Mouse (Mus musculus) kidney, embryonic 16.5 days (tissue): ENCODE measurements at regions not wholly inside any gene's neighbourhood (a gene's known extent, or its start where the extent isn't known, plus 50 kb on each side); places are given as distances from the start of the nearest gene placed in this dataset.

ENCODE experiments used
- ATAC-seq: fragments of 200-750 bp; cut with Nextera tagmentation; 2 replicates; pipeline ENCODE4 v1.8.0; 2017; ENCODE audit warnings: moderate TSS enrichment; ENCODE audit not compliant: low FRiP score, low TSS enrichment
- H3K27ac ChIP-seq: fragments of 300-500 bp; sonication (generic); 2 replicates; pipeline ENCODE4 v1.5.1; 2014; ENCODE audit warnings: low read length
- H3K27me3 ChIP-seq: fragments of 300-500 bp; sonication (generic); 2 replicates; pipeline ENCODE4 v1.6.1; 2014; ENCODE audit warnings: low read length, control low read depth, mixed read lengths; ENCODE audit not compliant: insufficient read depth
- H3K36me3 ChIP-seq: fragments of 300-500 bp; sonication (generic); 2 replicates; pipeline ENCODE4 v1.6.1; 2014; ENCODE audit warnings: low read length, control low read depth, mixed read lengths; ENCODE audit not compliant: insufficient read depth
- H3K4me1 ChIP-seq: fragments of 300-500 bp; sonication (generic); 2 replicates; pipeline ENCODE4 v1.6.1; 2014; ENCODE audit warnings: low read length, control low read depth, mixed read lengths; ENCODE audit not compliant: insufficient read depth
- H3K4me2 ChIP-seq: fragments of 300-500 bp; sonication (generic); replicated peaks from 2 replicates; pipeline ENCODE4 v1.6.1; 2014; ENCODE audit warnings: low read depth, low read length
- H3K4me3 ChIP-seq: fragments of 300-500 bp; sonication (generic); 2 replicates; pipeline ENCODE4 v1.5.1; 2014; ENCODE audit warnings: mild to moderate bottlenecking, low read length
- H3K9ac ChIP-seq: fragments of 300-500 bp; sonication (generic); replicated peaks from 2 replicates; pipeline ENCODE4 v1.6.1; 2014; ENCODE audit warnings: low read length
- H3K9me3 ChIP-seq: fragments of 300-500 bp; sonication (generic); 2 replicates; pipeline ENCODE4 v1.6.1; 2016; ENCODE audit warnings: low read length, control low read depth
- WGBS: fragments of 180-500 bp; shearing (Covaris S2); extraction: QIAGEN DNeasy Blood & Tissue Kit; methylation state at CpG from one replicate; pipeline ENCODE4 v1.1.7; 2014; 5-methylcytosine and 5-hydroxymethylcytosine counted together

GRCm38 (mm10) chr2:135559328-135559727 lies 99.5 kb upstream of the Plcb4 start:
- Histone ChIP-seq H3K36me3 (no peaks in the 10 kb centered on the region), H3K4me3 (no peak overlapping the region), H3K9me3 (0 out of 2 replicates have a peak, but pooled peaks cover 4% of the 10 kb centered on the region), H3K9ac (no peak overlapping the region), H3K4me1 (no peaks in the 10 kb centered on the region), H3K27me3 (no peaks in the 10 kb centered on the region), H3K4me2 (no peak overlapping the region), H3K27ac (no peak overlapping the region)
- 38% methylated on average over 3 of the region's 3 CpGs for WGBS
- ATAC-seq = no peak

GRCm38 (mm10) chr2:135559933-135560710 lies 98.7 kb upstream of the Plcb4 start:
- Histone ChIP-seq H3K4me3 (no peak overlapping the region), H3K4me1 (no peaks in the 10 kb centered on the region), H3K27ac (no peak overlapping the region), H3K36me3 (no peaks in the 10 kb centered on the region), H3K9ac (no peak overlapping the region), H3K9me3 (0 out of 2 replicates have a peak, but pooled peaks cover 4% of the 10 kb centered on the region), H3K4me2 (no peak overlapping the region), H3K27me3 (no peaks in the 10 kb centered on the region)
- 73% methylated on average over 9 of the region's 9 CpGs for WGBS
- no peak for ATAC-seq

GRCm38 (mm10) chr2:135560856-135561255 lies 98.0 kb upstream of the Plcb4 start:
- ATAC-seq = no peak
- H3K9me3 ChIP-seq = 0 out of 2 replicates have a peak, but pooled peaks cover 4% of the 10 kb centered on the region
- no peaks in the 10 kb centered on the region for H3K36me3 ChIP-seq
- 77% methylated on average over 1 of the region's 1 CpGs for WGBS
- no peak overlapping the region for H3K4me2 ChIP-seq
- no peak overlapping the region for H3K9ac ChIP-seq
- no peaks in the 10 kb centered on the region for H3K27me3 ChIP-seq
- H3K4me1 ChIP-seq = no peaks in the 10 kb centered on the region
- no peak overlapping the region for H3K27ac ChIP-seq
- no peak overlapping the region for H3K4me3 ChIP-seq

GRCm38 (mm10) chr2:135561716-135562115 lies 97.1 kb upstream of the Plcb4 start:
- no peak overlapping the region for H3K9ac ChIP-seq
- no peak overlapping the region for H3K4me2 ChIP-seq
- no peak overlapping the region for H3K4me3 ChIP-seq
- H3K27ac ChIP-seq = no peak overlapping the region
- WGBS = 66% methylated on average over 7 of the region's 7 CpGs
- no peaks in the 10 kb centered on the region for H3K27me3 ChIP-seq
- no peaks in the 10 kb centered on the region for H3K36me3 ChIP-seq
- ATAC-seq = no peak
- H3K9me3 ChIP-seq = 0 out of 2 replicates have a peak, but pooled peaks cover 4% of the 10 kb centered on the region
- no peaks in the 10 kb centered on the region for H3K4me1 ChIP-seq

- ATAC-seq = no peak
- WGBS = 87% methylated on average over 10 of the region's 10 CpGs
- Histone ChIP-seq H3K4me2 (no peak overlapping the region), H3K9me3 (0 out of 2 replicates have a peak, but pooled peaks cover 4% of the 10 kb centered on the region), H3K27ac (no peak overlapping the region), H3K4me1 (no peaks in the 10 kb centered on the region), H3K36me3 (no peaks in the 10 kb centered on the region), H3K9ac (no peak overlapping the region), H3K4me3 (no peak overlapping the region), H3K27me3 (no peaks in the 10 kb centered on the region)
Measured at GRCm38 (mm10) chr2:135562140-135562890, 96.5 kb upstream of the Plcb4 start.

- Histone ChIP-seq H3K4me1 (no peaks in the 10 kb centered on the region), H3K36me3 (no peaks in the 10 kb centered on the region), H3K9me3 (no peaks in the 10 kb centered on the region), H3K9ac (no peak overlapping the region), H3K4me3 (no peak overlapping the region), H3K4me2 (no peak overlapping the region), H3K27ac (no peak overlapping the region), H3K27me3 (no peaks in the 10 kb centered on the region)
- ATAC-seq = no peak
- WGBS = 54% methylated on average over 4 of the region's 4 CpGs
Measured at GRCm38 (mm10) chr2:135564231-135564630, 94.6 kb upstream of the Plcb4 start.

GRCm38 (mm10) chr2:135568350-135568749 lies 90.5 kb upstream of the Plcb4 start:
- H3K9me3 ChIP-seq = no peaks in the 10 kb centered on the region
- no peak overlapping the region for H3K4me2 ChIP-seq
- H3K36me3 ChIP-seq = no peaks in the 10 kb centered on the region
- no peaks in the 10 kb centered on the region for H3K27me3 ChIP-seq
- WGBS = 79% methylated on average over 2 of the region's 2 CpGs
- no peak overlapping the region for H3K27ac ChIP-seq
- H3K4me3 ChIP-seq = no peak overlapping the region
- no peak for ATAC-seq
- H3K4me1 ChIP-seq = no peaks in the 10 kb centered on the region
- H3K9ac ChIP-seq = no peak overlapping the region

GRCm38 (mm10) chr2:135571599-135571998 lies 87.2 kb upstream of the Plcb4 start:
- H3K9me3 ChIP-seq = no peaks in the 10 kb centered on the region
- H3K9ac ChIP-seq = no peak overlapping the region
- WGBS = 82% methylated on average over 5 of the region's 5 CpGs
- H3K27me3 ChIP-seq = no peaks in the 10 kb centered on the region
- ATAC-seq = no peak
- no peak overlapping the region for H3K4me2 ChIP-seq
- H3K4me1 ChIP-seq = no peaks in the 10 kb centered on the region
- H3K36me3 ChIP-seq = no peaks in the 10 kb centered on the region
- no peak overlapping the region for H3K4me3 ChIP-seq
- no peak overlapping the region for H3K27ac ChIP-seq

GRCm38 (mm10) chr2:135577228-135577627 lies 81.6 kb upstream of the Plcb4 start:
- Histone ChIP-seq H3K9ac (no peak overlapping the region), H3K4me1 (peaks cover 7% of the 10 kb centered on the region), H3K9me3 (no peaks in the 10 kb centered on the region), H3K36me3 (no peaks in the 10 kb centered on the region), H3K27me3 (no peaks in the 10 kb centered on the region), H3K4me2 (no peak overlapping the region), H3K4me3 (no peak overlapping the region), H3K27ac (no peak overlapping the region)
- ATAC-seq = 0 out of 2 replicates have a peak, but pooled peaks have one; percentile 19
- 79% methylated on average over 5 of the region's 5 CpGs for WGBS

GRCm38 (mm10) chr2:135578135-135578534 lies 80.7 kb upstream of the Plcb4 start:
- 16% methylated on average over 5 of the region's 5 CpGs for WGBS
- Histone ChIP-seq H3K4me3 (no peak overlapping the region), H3K9ac (no peak overlapping the region), H3K4me2 (no peak overlapping the region), H3K9me3 (no peaks in the 10 kb centered on the region), H3K4me1 (peaks cover 7% of the 10 kb centered on the region), H3K27ac (no peak overlapping the region), H3K36me3 (no peaks in the 10 kb centered on the region), H3K27me3 (no peaks in the 10 kb centered on the region)
- peak; percentile 82 for ATAC-seq
